Mouse (Mus musculus): ENCODE results near the gene Dnajc3.
"Not testable (repeated sequence)": the region's sequence is repeated elsewhere in the genome, so short reads cannot be mapped to it uniquely, and the experiment has no call there.

The Dnajc3 gene

GRCm38 (mm10) chr14:118932956-118933355, 4.8 kb upstream of the Dnajc3 start:
- no peak for DNase-seq

DNA sequence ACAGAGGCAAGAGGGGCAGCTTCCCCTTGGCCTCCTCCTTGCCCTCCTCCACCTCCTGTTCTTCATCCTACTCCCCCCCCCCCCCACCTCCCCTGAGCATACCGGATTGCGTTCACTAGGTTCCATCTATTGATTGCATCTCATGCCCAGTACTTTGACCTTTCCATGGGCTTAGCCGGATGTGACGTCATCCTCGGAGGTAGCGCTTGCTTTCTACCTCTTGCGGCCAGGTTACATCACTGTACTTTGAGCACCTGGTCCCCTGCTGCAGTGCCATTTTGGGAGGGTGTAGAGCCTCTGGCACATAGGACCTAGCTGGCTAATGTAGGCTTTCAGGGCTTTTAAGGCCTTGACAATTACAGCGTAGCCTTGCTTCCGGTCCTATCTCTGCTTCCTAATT, 3.1 kb upstream of the Dnajc3 start:
- DNase-seq: no peak

DNA sequence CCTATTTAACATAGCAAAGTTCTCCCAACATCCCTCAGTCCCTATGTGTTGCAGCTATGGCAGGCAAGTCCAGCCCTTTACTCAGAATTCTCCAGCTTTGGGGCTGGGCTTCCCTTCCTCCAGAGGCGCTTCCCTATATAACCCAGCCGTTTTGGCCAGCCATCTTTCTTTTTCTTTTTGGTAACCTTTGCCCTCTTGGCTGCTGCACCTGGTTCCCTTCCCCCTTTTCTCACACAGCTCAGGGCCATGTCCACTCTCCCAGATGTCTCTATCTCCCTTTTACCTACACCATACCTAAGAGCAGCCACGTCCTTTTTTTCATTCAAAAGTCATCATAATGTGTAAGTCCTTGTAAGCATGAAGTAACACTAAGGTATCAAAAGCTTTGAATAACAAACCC, 1.5 kb upstream of the Dnajc3 start:
- no peak for DNase-seq

DNA sequence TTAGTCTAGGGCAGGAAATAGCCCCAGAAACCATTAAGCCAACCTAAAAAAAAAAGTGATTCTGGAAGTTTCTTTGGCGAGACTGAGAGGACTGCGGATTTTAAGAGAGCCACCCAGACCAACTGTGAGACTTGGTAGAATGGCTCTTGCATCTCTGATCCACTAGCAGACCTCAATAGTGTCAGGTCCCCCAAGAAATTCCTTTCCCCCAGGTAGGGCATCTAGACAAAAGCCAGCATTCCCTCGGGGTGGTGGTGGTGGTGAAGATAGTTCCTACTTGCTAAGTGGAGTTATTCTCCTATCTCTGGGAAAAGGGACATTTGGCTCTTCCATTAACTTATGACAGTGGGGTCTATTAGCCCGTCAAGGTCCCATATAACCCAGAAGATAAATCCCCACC, 824 bp upstream of the Dnajc3 start:
- DNase-seq: no peak

- DNase-seq: peak; percentile 25
These were observed 775 bp downstream of the Dnajc3 start for GRCm38 (mm10) chr14:118938551-118938950.

DNA sequence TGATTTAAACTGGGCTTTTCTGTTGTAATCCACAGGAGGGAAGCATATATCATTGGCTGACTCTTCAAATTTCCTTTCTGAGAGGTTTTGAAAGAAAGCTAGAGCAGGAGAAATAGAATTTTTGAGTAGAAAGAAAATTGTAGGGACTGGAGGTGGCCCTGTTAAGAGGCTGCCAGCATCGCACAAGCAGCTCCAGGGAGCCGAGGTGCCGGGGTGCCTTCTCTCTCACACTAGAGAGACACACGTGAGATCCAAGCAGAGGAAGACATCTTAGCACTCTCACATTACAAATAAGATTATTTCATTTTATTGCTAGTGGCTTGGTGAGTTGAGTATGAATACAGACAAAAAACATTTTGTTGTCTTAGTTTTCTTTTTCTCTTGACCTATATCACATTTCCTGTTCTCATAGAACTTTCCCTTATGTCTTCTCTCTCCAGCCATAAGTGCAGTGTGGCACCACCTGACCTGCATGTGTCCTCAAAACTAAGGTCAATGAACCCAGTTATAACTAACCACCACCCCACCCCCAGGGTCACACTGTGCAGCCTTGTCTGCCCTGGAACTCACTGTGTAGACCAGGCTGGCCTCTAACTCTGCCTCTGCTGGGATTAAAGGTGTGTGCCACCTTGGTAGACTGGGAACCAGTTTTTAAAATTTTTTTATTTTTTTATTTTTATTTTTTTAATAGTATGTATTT, 3.2 kb downstream of the Dnajc3 start:
- no peak for DNase-seq

DNA sequence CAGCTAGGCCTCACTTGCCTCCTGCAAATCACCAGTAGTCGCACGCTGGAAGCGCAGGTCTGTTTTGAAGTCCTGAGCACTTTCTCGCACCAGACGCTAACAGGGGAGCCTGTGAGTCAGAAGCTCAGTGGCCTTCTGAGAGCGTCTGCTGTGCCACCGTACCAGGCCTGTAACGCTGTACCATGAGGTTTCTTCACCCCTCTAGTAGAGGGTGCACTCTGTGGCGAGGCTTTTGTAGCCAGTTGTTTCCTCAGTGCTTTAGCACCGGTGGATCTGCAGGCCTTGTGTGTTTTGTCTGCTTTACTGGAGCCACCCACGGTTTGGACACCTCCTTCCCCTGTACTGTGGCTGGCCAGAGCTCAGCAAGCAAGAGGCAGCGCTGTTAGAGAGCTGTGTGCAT, 4.3 kb downstream of the Dnajc3 start:
- no peak for DNase-seq

DNA sequence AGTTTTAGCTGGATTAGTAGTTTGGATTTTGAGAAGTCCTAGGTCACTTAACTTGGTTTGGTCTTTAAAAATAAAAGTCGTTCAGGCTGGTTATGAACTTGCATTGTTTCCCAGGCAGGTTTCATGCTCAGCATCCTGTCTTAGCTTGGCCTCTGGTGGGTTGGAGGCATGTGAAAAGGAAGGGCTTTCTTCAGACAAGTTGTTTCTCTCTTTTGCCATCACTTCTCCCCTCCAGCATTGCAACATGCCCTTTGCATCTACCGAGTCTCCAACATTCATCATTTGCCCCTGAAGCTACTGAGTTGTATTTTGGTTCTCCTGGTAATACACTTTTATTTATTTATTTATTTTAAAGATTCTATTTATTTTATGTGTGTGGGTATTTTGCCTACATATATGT, 6.9 kb downstream of the Dnajc3 start:
- no peak for DNase-seq

DNA sequence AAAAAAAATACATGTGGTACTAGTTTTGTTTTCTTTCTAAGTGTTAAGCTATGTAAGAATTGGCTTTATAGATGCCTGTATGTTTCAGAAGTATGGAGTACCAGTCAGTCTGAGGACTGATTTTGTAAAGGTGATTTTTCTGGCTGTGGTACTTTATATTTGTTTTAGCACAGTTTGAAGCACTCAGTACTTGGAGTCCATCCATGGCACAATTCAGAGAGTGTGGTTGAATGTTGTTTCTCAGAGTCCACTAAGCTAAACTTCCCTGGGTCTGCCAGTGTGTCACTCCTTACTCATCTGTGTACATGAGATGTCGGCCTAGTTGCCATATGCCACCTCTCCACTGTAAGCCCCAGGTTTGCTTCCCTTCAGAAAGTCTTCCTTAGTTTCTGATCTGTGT, 11.1 kb downstream of the Dnajc3 start:
- DNase-seq: no peak

DNA sequence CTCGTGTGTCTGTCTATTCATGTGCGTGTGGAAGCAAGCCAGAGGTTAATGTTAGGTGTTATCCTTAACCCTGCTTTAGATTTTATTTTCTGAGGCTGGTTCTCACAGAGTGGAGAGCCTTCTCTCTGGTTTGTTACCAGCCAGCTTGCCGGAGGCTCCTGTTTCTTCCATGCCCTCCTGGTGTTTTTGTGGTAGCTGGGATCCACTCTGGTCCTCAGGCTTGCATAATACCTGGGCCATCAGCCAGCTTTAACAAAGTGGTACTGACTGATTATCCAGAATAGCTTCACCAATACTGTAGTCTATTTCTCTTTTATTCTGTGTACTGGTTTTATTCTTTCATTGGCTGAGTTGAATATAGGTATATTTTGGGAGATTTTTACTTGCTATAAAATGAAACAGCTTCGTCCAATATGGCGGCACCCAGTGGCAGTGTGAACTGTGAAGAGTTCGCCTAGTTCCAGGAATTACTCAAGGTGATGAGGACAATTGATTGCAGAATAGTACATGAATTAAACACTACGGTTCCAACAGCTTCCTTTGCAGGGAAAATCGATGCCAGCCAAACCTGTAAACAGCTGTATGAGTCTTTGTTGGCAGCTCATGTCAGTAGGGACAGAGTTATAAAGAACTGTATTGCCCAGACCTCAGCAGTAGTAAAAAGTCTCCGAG, 14.3 kb downstream of the Dnajc3 start:
- peak; percentile 60 for DNase-seq

DNA sequence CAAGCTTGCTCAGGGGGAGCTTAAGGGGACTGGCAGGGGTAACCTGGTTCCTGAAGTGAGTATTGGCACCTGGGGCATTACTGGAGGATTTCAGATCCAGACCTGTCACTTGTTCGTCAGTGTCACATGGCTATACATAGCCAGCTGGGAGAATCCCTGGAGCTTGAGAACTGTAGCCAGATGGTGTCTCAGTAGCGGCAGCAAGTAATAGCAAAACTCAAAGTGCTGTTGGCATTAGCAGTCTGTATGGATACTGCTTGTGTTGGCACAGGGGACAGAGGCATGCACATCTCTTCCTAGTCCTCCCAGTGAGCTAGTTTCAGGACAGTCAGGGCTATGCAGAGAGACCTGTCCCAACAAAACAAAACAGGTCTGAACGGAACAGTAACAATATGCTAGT, 20.2 kb downstream of the Dnajc3 start:
- no peak for DNase-seq

GRCm38 (mm10) chr14:118965356-118966000, 27.7 kb downstream of the Dnajc3 start:
- DNase-seq: no peak

DNA sequence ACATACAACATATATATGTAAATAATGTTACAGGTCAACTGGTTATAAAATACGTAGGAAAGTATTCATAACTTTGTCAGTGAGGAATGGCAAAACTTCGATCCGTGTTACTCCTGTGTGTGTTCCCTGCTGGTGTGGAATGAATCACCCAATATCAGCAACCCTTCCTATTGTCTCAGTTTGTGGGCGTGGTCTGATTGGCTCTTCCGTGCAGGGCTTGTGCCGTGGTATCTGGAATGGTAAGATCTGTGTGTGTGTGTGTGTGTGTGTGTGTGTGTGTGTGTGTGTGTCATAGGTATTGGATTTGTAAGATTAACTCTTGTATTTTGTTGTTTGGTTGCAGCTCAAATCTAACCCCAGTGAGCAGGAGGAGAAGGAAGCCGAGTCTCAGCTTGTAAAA, 29.9 kb downstream of the Dnajc3 start:
- DNase-seq: no peak

GRCm38 (mm10) chr14:118972268-118972667, 34.5 kb downstream of the Dnajc3 start:
- no peak for DNase-seq

- DNase-seq: no peak
These were observed 39.5 kb downstream of the Dnajc3 start for GRCm38 (mm10) chr14:118977136-118977816.

DNA sequence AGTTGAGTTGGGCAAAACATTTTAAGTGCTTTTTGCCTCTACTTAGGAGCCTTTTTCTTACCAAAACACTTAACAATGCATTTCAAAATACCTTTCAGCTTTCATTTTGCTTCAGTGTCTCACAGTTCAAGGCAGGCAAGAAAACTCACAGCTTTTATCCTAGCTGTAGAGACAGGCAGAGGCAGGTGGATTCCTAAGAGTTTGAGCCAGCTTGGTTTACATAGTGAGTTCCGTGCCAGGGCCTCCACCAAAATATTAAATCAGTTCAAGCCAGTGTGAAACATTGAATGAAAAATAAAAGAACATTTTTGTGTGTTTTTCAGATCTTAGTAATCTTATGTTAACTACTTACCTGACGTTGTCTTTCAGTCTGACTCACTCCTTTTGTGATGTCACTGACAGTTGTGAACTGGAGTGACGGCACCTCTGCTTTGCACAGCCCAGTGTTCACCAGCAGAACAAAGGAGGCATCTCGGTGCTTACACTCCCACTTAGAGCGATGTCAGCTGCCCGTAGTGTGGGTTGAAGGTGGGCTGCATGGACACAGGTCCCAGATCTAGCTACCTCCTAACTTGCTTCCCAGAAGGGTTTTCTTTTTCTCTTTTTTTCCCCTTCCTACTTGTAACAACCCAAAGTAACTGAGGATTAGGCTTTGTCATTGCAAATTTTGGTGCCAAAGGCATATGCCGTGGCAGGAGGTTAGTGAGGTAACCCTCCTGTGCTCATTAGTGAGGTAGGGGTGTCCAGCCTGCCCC, 42.0 kb downstream of the Dnajc3 start:
- DNase-seq: no peak

- no peak for DNase-seq
These were observed 42.6 kb downstream of the Dnajc3 start for GRCm38 (mm10) chr14:118980358-118980757.

- DNase-seq: no peak
These were observed 43.1 kb downstream of the Dnajc3 start for GRCm38 (mm10) chr14:118980890-118981289.

- DNase-seq: not testable (repeated sequence)
These were observed 44.1 kb downstream of the Dnajc3 start for GRCm38 (mm10) chr14:118981711-118982428.

GRCm38 (mm10) chr14:118982429-118983045, 44.8 kb downstream of the Dnajc3 start:
- peak; percentile 6 for DNase-seq

- no peak for DNase-seq
These were observed 45.6 kb downstream of the Dnajc3 start for GRCm38 (mm10) chr14:118983396-118983795.

- DNase-seq: no peak
These were observed 46.4 kb downstream of the Dnajc3 start for GRCm38 (mm10) chr14:118984161-118984560.
